Comparison of ENCODE assay signal across 20 mouse cellular contexts in the genomic region with DNA sequence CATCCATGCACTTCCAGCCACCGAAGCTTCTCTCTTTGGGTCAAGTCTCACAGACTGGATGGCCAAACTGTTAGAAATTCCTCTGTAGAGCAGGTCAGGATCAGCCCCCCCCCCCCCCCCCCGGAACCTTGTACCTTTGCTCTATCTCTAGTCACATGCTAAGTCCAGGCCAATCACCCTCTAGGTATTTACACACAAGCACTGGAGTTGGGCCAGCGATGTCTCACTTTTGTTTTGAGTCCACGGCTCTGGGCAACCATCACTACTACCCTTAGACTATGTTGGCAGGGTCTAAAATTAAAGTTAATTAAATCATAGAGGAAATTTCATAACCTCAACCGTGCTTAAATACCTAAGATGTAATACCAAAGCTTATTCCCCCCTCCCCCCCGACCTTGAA. TPM values are rescaled to one million over a fixed set of nuclear protein-coding genes. Genes with fewer than 3 reads are reported as not detected.
DNase-seq lines count a peak whose midpoint lies in the region; TF ChIP-seq lines count a peak whose summit lies in the region.
"Had no signal": no experiment of that assay in that cellular context is flagged by ENCODE, and none has a peak within 500 bp of the region (broad histone marks: within the 10 kb centered on the region; RNA-seq: fewer than 3 reads in every experiment).

No protein-coding gene starts in this region.

- no peak overlapping the region for H3K4me3 ChIP-seq in cerebellum, adult 2 months (replicated peaks; ENCODE audit: insufficient read depth, low read depth, low read length)
- H3K4me3 ChIP-seq: erythroblast, embryonic 14.5 days; gastrocnemius, adult 2 months; hindbrain, embryonic 13.5 days; layer of hippocampus, adult 2 months; midbrain, embryonic 13.5 days; neural tube, embryonic 13.5 days had no signal

- WGBS in cerebellum, adult 2 months, result 90% methylated on average over 6 of the region's 6 CpGs

- no peak for TF ChIP-seq POLR2A in cerebellum, adult 2 months (IDR thresholded peaks at IDR 0.05; ENCODE audit: borderline replicate concordance, insufficient read depth, low read length)

- no peak for TF ChIP-seq CTCF in cerebellum, adult 2 months (IDR thresholded peaks at IDR 0.05; ENCODE audit: borderline replicate concordance, insufficient read depth, low read depth, low read length)

- no peaks in the 10 kb centered on the region; the same call in 1 of the 2 replicates for H3K4me1 ChIP-seq in cerebellum, adult 2 months (ENCODE audit: control insufficient read depth, insufficient read depth, low read length)
- H3K4me1 ChIP-seq: hindbrain, embryonic 13.5 days; midbrain, embryonic 13.5 days; neural tube, embryonic 13.5 days had no signal

- H3K27me3 ChIP-seq in cerebellum, adult 2 months (ENCODE audit: control insufficient read depth, insufficient read depth, low read length), result no peaks in the 10 kb centered on the region
- H3K27me3 ChIP-seq: hindbrain, embryonic 13.5 days; midbrain, embryonic 13.5 days; neural tube, embryonic 13.5 days had no signal

- H3K27ac ChIP-seq in cerebellum, adult 2 months (ENCODE audit: insufficient read depth, low read length), result no peak overlapping the region
- H3K27ac ChIP-seq: gastrocnemius, adult 2 months; hindbrain, embryonic 13.5 days; macrophage; midbrain, embryonic 13.5 days; neural tube, embryonic 13.5 days had no signal

- peak; percentile 11 for DNase-seq in cerebellum, adult 9-11 months
- DNase-seq in cerebellum, adult 2 months, result no peak
- peak; percentile 62 to 66 for DNase-seq in kidney, adult 8-10 months
- no peak for DNase-seq in kidney, postnatal 4 days
- DNase-seq in testis, postnatal 10 days (ENCODE audit: low spot score), result peak; percentile 23
- DNase-seq in testis, postnatal 14 days (ENCODE audit: low spot score), result no peak
- no peak for DNase-seq in thymus, postnatal 4 days
- DNase-seq: adrenal gland, postnatal 14 days; cerebellum, adult 8-10 months; gastrocnemius, adult 2 months; gastrocnemius, postnatal 36 days; heart, adult 18-20 months; heart, postnatal 36 days; thymus, postnatal 25 days had no signal

RNA-seq across cellular contexts. Expression of a gene that starts 50.6 kb away (rescaled TPM):
- polyA plus RNA-seq in cerebellum, adult 2 months (2012; rRNA removed), result 6.5 and 6.6 TPM in 2 replicates
- polyA plus RNA-seq: erythroblast, embryonic 14.5 days had no signal

Comparison
In these comparisons a context has a peak if more than half of its experiments do, and no peak if none do; other contexts are left out.
1. DNase-seq: peak in cerebellum, adult 9-11 months (single experiment), kidney, adult 8-10 months (2 of 2) and testis, postnatal 10 days (single experiment); none in cerebellum, adult 2 months (0 of 2), kidney, postnatal 4 days (0 of 2), testis, postnatal 14 days (single experiment) and thymus, postnatal 4 days (single experiment).